ENCODE assay signal across 8 mouse cellular contexts in the genomic region with DNA sequence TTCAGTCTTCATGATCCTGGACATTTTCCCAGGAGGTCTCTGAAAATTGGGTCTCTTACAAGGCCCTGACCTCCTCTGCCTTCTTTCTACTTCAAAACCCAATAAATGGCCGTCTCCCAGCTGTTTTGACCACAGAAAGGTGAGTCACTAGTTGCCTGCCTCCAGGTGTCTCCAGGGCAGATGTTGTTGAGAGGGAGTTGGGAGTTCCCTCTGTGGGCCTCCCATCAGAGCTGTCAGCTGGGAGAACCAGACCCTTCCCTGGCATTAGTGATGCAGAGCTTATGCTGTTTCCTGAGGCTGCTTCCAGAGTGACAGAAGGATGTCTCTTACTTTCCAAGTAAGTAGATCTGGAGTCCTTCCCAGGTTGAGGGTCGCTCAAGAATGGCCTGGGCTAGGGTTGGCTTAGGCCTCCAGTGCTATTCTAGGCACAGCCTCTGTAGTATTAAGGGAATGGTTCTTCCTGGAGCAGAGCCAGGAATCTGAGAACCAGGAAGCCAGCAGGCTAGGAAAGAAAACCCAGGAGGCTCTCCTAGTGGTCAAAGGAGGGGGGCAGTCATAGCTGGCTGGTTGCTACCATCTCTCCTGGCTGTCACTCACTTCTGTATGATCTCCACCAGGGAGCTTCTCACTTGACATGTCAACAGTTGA. TPM values are rescaled to one million over a fixed set of nuclear protein-coding genes. Genes with fewer than 3 reads are reported as not detected.
DNase-seq lines count a peak whose midpoint lies in the region; TF ChIP-seq lines count a peak whose summit lies in the region.

No protein-coding gene starts in this region.

- no peak overlapping the region; the same call in 1 of the 2 replicates for H3K27ac ChIP-seq in embryonic facial prominence, embryonic 10.5 days (replicated peaks)
- H3K27ac ChIP-seq in heart, embryonic 10.5 days: peak overlapping the region; percentile 99
- H3K27ac ChIP-seq in thymus, adult 2 months (ENCODE audit: control insufficient read depth, insufficient read depth, low read length): no peak overlapping the region

- H3K9me3 ChIP-seq in embryonic facial prominence, embryonic 10.5 days: no peaks in the 10 kb centered on the region
- H3K9me3 ChIP-seq in heart, embryonic 10.5 days: no peaks in the 10 kb centered on the region

- peaks cover 30% of the 10 kb centered on the region for H3K36me3 ChIP-seq in embryonic facial prominence, embryonic 10.5 days (replicated peaks)
- H3K36me3 ChIP-seq in heart, embryonic 10.5 days: peaks cover 30% of the 10 kb centered on the region
- H3K36me3 ChIP-seq in thymus, adult 2 months (ENCODE audit: control insufficient read depth, insufficient read depth, low read length): 0 out of 2 replicates have a peak, but pooled peaks cover 3% of the 10 kb centered on the region

- H3K4me1 ChIP-seq in embryonic facial prominence, embryonic 10.5 days: peaks cover 47% of the 10 kb centered on the region
- H3K4me1 ChIP-seq in heart, embryonic 10.5 days: peaks cover 38% of the 10 kb centered on the region
- H3K4me1 ChIP-seq in thymus, adult 2 months (replicated peaks; ENCODE audit: control insufficient read depth, insufficient read depth, low read length): peaks cover 10% of the 10 kb centered on the region

- WGBS in embryonic facial prominence, embryonic 10.5 days: 90% methylated on average over 2 of the region's 2 CpGs
- WGBS in heart, embryonic 10.5 days: 44% methylated on average over 2 of the region's 2 CpGs
- WGBS in thymus, adult 2 months: 79% methylated on average over 2 of the region's 2 CpGs

- H3K27me3 ChIP-seq in embryonic facial prominence, embryonic 10.5 days (replicated peaks; ENCODE audit: low read depth, poor library complexity, severe bottlenecking): peaks cover 49% of the 10 kb centered on the region
- peaks cover 24% of the 10 kb centered on the region for H3K27me3 ChIP-seq in heart, embryonic 10.5 days (ENCODE audit: insufficient read depth, poor library complexity, severe bottlenecking)
- H3K27me3 ChIP-seq in thymus, adult 2 months (ENCODE audit: control insufficient read depth, insufficient read depth, low read length): no peaks in the 10 kb centered on the region

- H3K4me3 ChIP-seq in embryonic facial prominence, embryonic 10.5 days: peak overlapping the region; percentile 90
- peak overlapping the region; percentile 92 for H3K4me3 ChIP-seq in heart, embryonic 10.5 days
- H3K4me3 ChIP-seq in thymus, adult 2 months (ENCODE audit: control insufficient read depth, insufficient read depth, low read length): no peak overlapping the region

- DNase-seq in ovary, adult 18-20 months (ENCODE audit: low spot score): peak; percentile 11
- no peak for DNase-seq in ovary, postnatal 10 days (ENCODE audit: low spot score)
- no peak for DNase-seq in embryonic facial prominence, embryonic 10.5 days (ENCODE audit: low spot score)
- peak; percentile 81 for DNase-seq in heart, embryonic 10.5 days (ENCODE audit: low spot score)
- DNase-seq in kidney, adult 8-10 months: peak; percentile 65 to 67
- DNase-seq in lung, postnatal 14 days: peak; percentile 60
- no peak for DNase-seq in thymus, adult 2 months
- no peak for DNase-seq in embryo, embryonic 10.5 days (ENCODE audit: low spot score)

- TF ChIP-seq CTCF in thymus, adult 2 months (IDR thresholded peaks at IDR 0.05; ENCODE audit: borderline replicate concordance, control insufficient read depth, extremely low read depth, insufficient read depth, low read length, poor library complexity): no peak

- no peak for TF ChIP-seq POLR2A in thymus, adult 2 months (IDR thresholded peaks at IDR 0.05; ENCODE audit: control insufficient read depth, extremely low read depth, insufficient read depth, low read length, poor library complexity)

RNA-seq across cellular contexts. Expression of a gene that starts 2.1 kb away (rescaled TPM):
- 36.9 and 37.9 TPM in 2 replicates for polyA plus RNA-seq in embryonic facial prominence, embryonic 10.5 days (2016; fragmentation: Nextera tagmentation; extraction: Ambion mirVana)
- 61.4 and 118 TPM in 2 replicates for polyA plus RNA-seq in heart, embryonic 10.5 days (2016; fragmentation: Nextera tagmentation; extraction: Ambion mirVana)
- polyA plus RNA-seq in thymus, adult 2 months (2012; rRNA removed): 85.4 and 89.8 TPM in 2 replicates

RNA-seq across cellular contexts. Expression of a gene that starts 25.7 kb away (rescaled TPM):
- polyA plus RNA-seq in embryonic facial prominence, embryonic 10.5 days (2016; fragmentation: Nextera tagmentation; extraction: Ambion mirVana): 51.5 and 56.7 TPM in 2 replicates
- polyA plus RNA-seq in heart, embryonic 10.5 days (2016; fragmentation: Nextera tagmentation; extraction: Ambion mirVana): 60.3 and 61.2 TPM in 2 replicates
- polyA plus RNA-seq in thymus, adult 2 months (2012; rRNA removed): 40.2 and 45.7 TPM in 2 replicates

Comparison
In these comparisons a context has a peak if more than half of its experiments do, and no peak if none do; other contexts are left out.
1. DNase-seq: peak in ovary, adult 18-20 months (single experiment), heart, embryonic 10.5 days (single experiment), kidney, adult 8-10 months (2 of 2) and lung, postnatal 14 days (single experiment); none in ovary, postnatal 10 days (single experiment), embryonic facial prominence, embryonic 10.5 days (single experiment), thymus, adult 2 months (single experiment) and embryo, embryonic 10.5 days (single experiment).